Mouse (Mus musculus): Measurements from ENCODE around the gene Gm49337. TPM values are rescaled to one million over a fixed set of nuclear protein-coding genes. Genes with fewer than 3 reads are reported as not detected.
A peak's percentile ranks its signal among the peaks of the same experiment; 100 is the strongest.

Gm49337 gene
- polyA plus RNA-seq, 1 experiment = not detected

GRCm38 (mm10) chr4:116150862-116151221 is 22.3 kb upstream of the Gm49337 start:
- no peak for DNase-seq
- no peak for TF ChIP-seq CTCF (IDR thresholded peaks at IDR 0.05; ENCODE audit: borderline replicate concordance, insufficient read depth, low read depth, low read length)
- no peak for TF ChIP-seq POLR2A (IDR thresholded peaks at IDR 0.05; ENCODE audit: borderline replicate concordance, insufficient read depth, low read length)
- no peaks in the 10 kb centered on the region for H3K27me3 ChIP-seq (ENCODE audit: control insufficient read depth, insufficient read depth, low read length)
- peaks cover 18% of the 10 kb centered on the region for H3K4me1 ChIP-seq (ENCODE audit: control insufficient read depth, insufficient read depth, low read length)
- H3K4me3 ChIP-seq (replicated peaks; ENCODE audit: insufficient read depth, low read depth, low read length) = peak overlapping the region; percentile 97
- WGBS = 21% methylated on average over 4 of the region's 4 CpGs
- 0 out of 2 replicates have a peak overlapping the region, but pooled peaks have one; percentile 85 for H3K27ac ChIP-seq (ENCODE audit: insufficient read depth, low read length)

DNA sequence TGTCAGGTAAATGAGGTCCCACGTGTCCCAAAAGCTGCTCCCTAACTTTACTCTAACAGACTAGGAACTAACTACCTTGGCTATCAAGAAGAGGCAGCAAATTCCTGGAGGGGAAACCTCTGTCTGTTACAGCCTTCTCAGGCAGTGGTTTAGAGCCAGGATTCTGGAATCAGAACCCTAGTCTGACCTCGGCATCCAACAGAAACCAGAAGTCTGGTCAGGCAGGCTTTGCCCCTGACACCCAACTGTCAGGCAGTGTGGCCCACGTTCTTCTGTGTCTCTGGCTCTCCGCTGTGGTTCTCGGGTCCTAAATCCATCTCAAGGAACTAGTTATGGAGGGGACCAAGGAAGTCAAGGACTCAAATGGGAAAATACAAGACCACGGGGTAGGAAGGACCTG is 21.9 kb upstream of the Gm49337 start, which contains the start of gene Lurap1:
Gene Lurap1, minus strand, starts transcription at position 101 of the 400 bp plus-strand sequence.
- no peaks in the 10 kb centered on the region for H3K27me3 ChIP-seq (ENCODE audit: control insufficient read depth, insufficient read depth, low read length)
- H3K4me3 ChIP-seq (replicated peaks; ENCODE audit: insufficient read depth, low read depth, low read length) = peak within 1 kb of the TSS; percentile 97
- WGBS = 58% methylated on average over 6 of the region's 6 CpGs
- no peak for DNase-seq
- H3K27ac ChIP-seq (ENCODE audit: insufficient read depth, low read length) = peak within 1 kb of the TSS; percentile 97
- no peak for TF ChIP-seq CTCF (IDR thresholded peaks at IDR 0.05; ENCODE audit: borderline replicate concordance, insufficient read depth, low read depth, low read length)
- TF ChIP-seq POLR2A (IDR thresholded peaks at IDR 0.05; ENCODE audit: borderline replicate concordance, insufficient read depth, low read length) = no peak
- H3K4me1 ChIP-seq (ENCODE audit: control insufficient read depth, insufficient read depth, low read length) = peaks cover 18% of the 10 kb centered on the region

DNA sequence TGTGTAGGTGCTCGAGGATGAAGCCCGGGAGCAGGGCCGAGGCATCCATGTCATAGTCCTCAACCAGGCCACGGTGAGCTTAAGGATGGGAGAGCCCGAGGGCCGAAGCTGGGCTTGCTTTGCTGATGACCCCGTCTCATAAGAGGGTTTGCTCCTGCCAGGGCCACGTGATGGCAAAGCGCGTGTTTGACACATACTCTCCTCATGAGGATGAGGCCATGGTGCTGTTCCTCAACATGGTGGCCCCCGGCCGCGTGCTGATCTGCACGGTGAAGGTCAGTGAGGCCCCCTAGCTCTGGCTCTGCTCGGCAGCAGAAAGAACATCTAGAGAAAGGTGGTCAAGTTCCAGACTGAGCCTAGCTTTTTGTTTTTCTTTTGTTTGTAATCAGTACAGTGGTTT is 20.5 kb upstream of the Gm49337 start:
- WGBS = 93% methylated on average over 15 of the region's 15 CpGs
- Histone ChIP-seq H3K4me3 (replicated peaks; ENCODE audit: insufficient read depth, low read depth, low read length) (no peak overlapping the region), H3K27ac (ENCODE audit: insufficient read depth, low read length) (no peak overlapping the region), H3K4me1 (ENCODE audit: control insufficient read depth, insufficient read depth, low read length) (peaks cover 18% of the 10 kb centered on the region), H3K27me3 (ENCODE audit: control insufficient read depth, insufficient read depth, low read length) (no peaks in the 10 kb centered on the region)
- no peak for DNase-seq
- no peak for TF ChIP-seq CTCF (IDR thresholded peaks at IDR 0.05; ENCODE audit: borderline replicate concordance, insufficient read depth, low read depth, low read length)
- no peak for TF ChIP-seq POLR2A (IDR thresholded peaks at IDR 0.05; ENCODE audit: borderline replicate concordance, insufficient read depth, low read length)

GRCm38 (mm10) chr4:116157882-116158281 is 15.3 kb upstream of the Gm49337 start:
- DNase-seq = no peak
- Histone ChIP-seq H3K4me3 (replicated peaks; ENCODE audit: insufficient read depth, low read depth, low read length) (no peak overlapping the region), H3K4me1 (ENCODE audit: control insufficient read depth, insufficient read depth, low read length) (no peaks in the 10 kb centered on the region), H3K27me3 (ENCODE audit: control insufficient read depth, insufficient read depth, low read length) (no peaks in the 10 kb centered on the region), H3K27ac (ENCODE audit: insufficient read depth, low read length) (no peak overlapping the region)
- no peak for TF ChIP-seq CTCF (IDR thresholded peaks at IDR 0.05; ENCODE audit: borderline replicate concordance, insufficient read depth, low read depth, low read length)
- TF ChIP-seq POLR2A (IDR thresholded peaks at IDR 0.05; ENCODE audit: borderline replicate concordance, insufficient read depth, low read length) = no peak
- 95% methylated on average over 2 of the region's 2 CpGs for WGBS

- H3K4me3 ChIP-seq (replicated peaks; ENCODE audit: insufficient read depth, low read depth, low read length) = no peak overlapping the region
These were observed 13.3 kb upstream of the Gm49337 start for GRCm38 (mm10) chr4:116159912-116160311.

DNA sequence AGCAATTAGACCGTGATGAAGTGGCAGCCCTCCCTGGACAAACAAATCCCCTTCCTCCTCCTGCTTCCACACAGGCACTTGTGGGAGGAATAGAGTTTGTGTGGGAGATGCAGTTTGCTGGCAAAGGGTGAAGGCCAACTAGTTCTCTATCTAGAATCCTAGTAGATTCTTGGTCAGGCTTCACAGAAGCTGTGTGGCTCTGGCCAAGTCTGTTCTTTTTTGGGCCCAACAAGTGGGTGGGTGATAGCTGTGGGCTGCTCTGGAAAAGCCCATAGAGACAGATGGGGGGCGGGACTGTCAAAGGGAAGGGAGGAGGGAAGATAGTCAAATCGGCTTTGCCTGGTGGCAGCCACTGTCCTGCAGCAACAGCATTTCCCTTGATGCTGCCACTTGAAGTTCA is 12.4 kb upstream of the Gm49337 start:
- no peaks in the 10 kb centered on the region for H3K4me1 ChIP-seq (ENCODE audit: control insufficient read depth, insufficient read depth, low read length)
- H3K4me3 ChIP-seq (replicated peaks; ENCODE audit: insufficient read depth, low read depth, low read length) = no peak overlapping the region
- H3K27me3 ChIP-seq (ENCODE audit: control insufficient read depth, insufficient read depth, low read length) = no peaks in the 10 kb centered on the region
- no peak overlapping the region for H3K27ac ChIP-seq (ENCODE audit: insufficient read depth, low read length)
- 62% methylated on average over 3 of the region's 3 CpGs for WGBS
- TF ChIP-seq POLR2A (IDR thresholded peaks at IDR 0.05; ENCODE audit: borderline replicate concordance, insufficient read depth, low read length) (no peak), CTCF (IDR thresholded peaks at IDR 0.05; ENCODE audit: borderline replicate concordance, insufficient read depth, low read depth, low read length) (no peak)
- no peak for DNase-seq

More at GRCm38 (mm10) chr4:116159912-116160311, 13.3 kb upstream of the Gm49337 start:
- no peaks in the 10 kb centered on the region for H3K27me3 ChIP-seq (ENCODE audit: control insufficient read depth, insufficient read depth, low read length)
- 29% methylated on average over 3 of the region's 3 CpGs for WGBS
- DNase-seq = no peak
- TF ChIP-seq CTCF (IDR thresholded peaks at IDR 0.05; ENCODE audit: borderline replicate concordance, insufficient read depth, low read depth, low read length) = peak; percentile 53
- TF ChIP-seq POLR2A (IDR thresholded peaks at IDR 0.05; ENCODE audit: borderline replicate concordance, insufficient read depth, low read length) = no peak
- no peaks in the 10 kb centered on the region for H3K4me1 ChIP-seq (ENCODE audit: control insufficient read depth, insufficient read depth, low read length)
- no peak overlapping the region for H3K27ac ChIP-seq (ENCODE audit: insufficient read depth, low read length)

GRCm38 (mm10) chr4:116162142-116162541 is 11.0 kb upstream of the Gm49337 start:
- Histone ChIP-seq H3K27me3 (ENCODE audit: control insufficient read depth, insufficient read depth, low read length) (no peaks in the 10 kb centered on the region), H3K27ac (ENCODE audit: insufficient read depth, low read length) (no peak overlapping the region), H3K4me1 (ENCODE audit: control insufficient read depth, insufficient read depth, low read length) (no peaks in the 10 kb centered on the region; the same call in 1 of the 2 replicates), H3K4me3 (replicated peaks; ENCODE audit: insufficient read depth, low read depth, low read length) (no peak overlapping the region)
- no peak for DNase-seq
- WGBS = 23% methylated on average over 4 of the region's 4 CpGs
- TF ChIP-seq POLR2A (IDR thresholded peaks at IDR 0.05; ENCODE audit: borderline replicate concordance, insufficient read depth, low read length) = no peak
- no peak for TF ChIP-seq CTCF (IDR thresholded peaks at IDR 0.05; ENCODE audit: borderline replicate concordance, insufficient read depth, low read depth, low read length)

DNA sequence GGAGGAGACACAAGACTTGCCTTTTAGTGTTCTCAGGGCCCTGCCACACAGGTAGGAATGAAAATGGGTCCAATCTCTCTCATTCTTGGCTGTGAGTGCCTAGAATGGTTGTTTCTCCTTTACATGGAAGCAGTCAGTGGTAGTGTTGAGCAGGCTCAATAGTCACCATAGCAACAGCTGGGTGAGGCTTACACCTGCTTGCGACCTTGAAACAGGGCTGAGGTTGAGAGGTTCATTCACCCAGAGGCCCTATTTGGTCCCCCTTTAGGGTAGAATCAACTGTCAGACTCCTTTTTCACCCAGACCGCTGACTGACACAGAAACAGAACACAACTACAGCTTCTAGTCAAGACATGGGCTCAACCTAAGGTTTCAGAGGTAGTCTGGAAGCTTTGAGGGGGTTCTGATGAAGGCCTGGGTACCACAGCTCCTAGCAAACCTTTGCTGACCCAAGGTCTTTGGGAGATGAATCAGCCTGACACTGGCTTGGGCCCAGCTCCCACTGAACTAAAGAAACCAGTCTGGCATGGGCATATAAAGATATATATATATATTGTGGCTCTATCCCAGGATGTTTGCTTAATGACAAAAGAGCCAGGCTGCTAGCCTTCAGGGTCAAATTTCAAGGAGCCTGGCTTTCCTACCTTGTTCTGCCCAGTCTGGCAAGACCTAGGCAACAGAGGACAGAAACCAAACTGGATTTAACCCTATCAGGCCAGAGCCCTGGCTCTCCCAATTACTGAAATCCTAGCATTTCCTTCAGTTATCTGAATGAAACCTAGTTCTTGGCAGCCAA is 8.2 kb upstream of the Gm49337 start:
- DNase-seq = no peak
- H3K27me3 ChIP-seq (ENCODE audit: control insufficient read depth, insufficient read depth, low read length) = no peaks in the 10 kb centered on the region
- H3K4me1 ChIP-seq (ENCODE audit: control insufficient read depth, insufficient read depth, low read length) = no peaks in the 10 kb centered on the region; the same call in 1 of the 2 replicates
- 93% methylated on average over 2 of the region's 2 CpGs for WGBS
- no peak for TF ChIP-seq CTCF (IDR thresholded peaks at IDR 0.05; ENCODE audit: borderline replicate concordance, insufficient read depth, low read depth, low read length)
- TF ChIP-seq POLR2A (IDR thresholded peaks at IDR 0.05; ENCODE audit: borderline replicate concordance, insufficient read depth, low read length) = no peak
- no peak overlapping the region for H3K27ac ChIP-seq (ENCODE audit: insufficient read depth, low read length)
- H3K4me3 ChIP-seq (replicated peaks; ENCODE audit: insufficient read depth, low read depth, low read length) = no peak overlapping the region

Measured in cerebellum, adult 2 months (tissue).